Mouse (Mus musculus) layer of hippocampus, adult 9-11 months (tissue): ENCODE results near the gene Dusp11.
"Not testable (repeated sequence)": the region's sequence is repeated elsewhere in the genome, so short reads cannot be mapped to it uniquely, and the experiment has no call there.

Experiments
- DNase-seq: peaks from one replicate; pipeline ENCODE4 v3.0.0; 2022

Dusp11 gene

GRCm38 (mm10) chr6:85961101-85962091 lies at the start of gene Dusp11:
Gene Dusp11, minus strand, starts transcription at chr6:85961667.
- peak; percentile 92 for DNase-seq

GRCm38 (mm10) chr6:86009980-86010379 lies 48.5 kb upstream of the Dusp11 start:
- DNase-seq: peak; percentile 45

- peak; percentile 67 for DNase-seq
These were observed 43.0 kb upstream of the Dusp11 start for GRCm38 (mm10) chr6:86004271-86005148.

- DNase-seq: no peak
These were observed 42.0 kb upstream of the Dusp11 start for GRCm38 (mm10) chr6:86003405-86003925.

GRCm38 (mm10) chr6:85990774-85991173 lies 29.3 kb upstream of the Dusp11 start:
- not testable (repeated sequence) for DNase-seq

- not testable (repeated sequence) for DNase-seq
These were observed 28.1 kb upstream of the Dusp11 start for GRCm38 (mm10) chr6:85989570-85989969.

GRCm38 (mm10) chr6:85984351-85984750 lies 22.9 kb upstream of the Dusp11 start:
- DNase-seq: no peak

GRCm38 (mm10) chr6:85978736-85979135 lies 17.3 kb upstream of the Dusp11 start:
- not testable (repeated sequence) for DNase-seq

GRCm38 (mm10) chr6:85976242-85976641 lies 14.8 kb upstream of the Dusp11 start:
- no peak for DNase-seq

- no peak for DNase-seq
These were observed 14.3 kb upstream of the Dusp11 start for GRCm38 (mm10) chr6:85975761-85976160.

GRCm38 (mm10) chr6:85974941-85975617 lies 13.6 kb upstream of the Dusp11 start:
- DNase-seq: no peak

GRCm38 (mm10) chr6:85973336-85973735 lies 11.9 kb upstream of the Dusp11 start:
- no peak for DNase-seq

- no peak for DNase-seq
These were observed 11.2 kb upstream of the Dusp11 start for GRCm38 (mm10) chr6:85972699-85973098.

- DNase-seq: no peak
These were observed 8.4 kb upstream of the Dusp11 start for GRCm38 (mm10) chr6:85969889-85970288.

GRCm38 (mm10) chr6:85966686-85967085 lies 5.2 kb upstream of the Dusp11 start:
- no peak for DNase-seq

GRCm38 (mm10) chr6:85966081-85966480 lies 4.6 kb upstream of the Dusp11 start:
- DNase-seq: not testable (repeated sequence)

- DNase-seq: no peak
These were observed 3.9 kb downstream of the Dusp11 start for GRCm38 (mm10) chr6:85957581-85957980.

- peak; percentile 65 for DNase-seq
These were observed 12.9 kb downstream of the Dusp11 start for GRCm38 (mm10) chr6:85948549-85948948.

GRCm38 (mm10) chr6:85942469-85942868 lies 19.0 kb downstream of the Dusp11 start:
- no peak for DNase-seq

- no peak for DNase-seq
These were observed 22.8 kb downstream of the Dusp11 start for GRCm38 (mm10) chr6:85938701-85939100.

- peak; percentile 82 for DNase-seq
These were observed 24.7 kb downstream of the Dusp11 start for GRCm38 (mm10) chr6:85936508-85937465.
